Mouse (Mus musculus): ENCODE data around the gene Cd53.

- no peak for TF ChIP-seq CTCF (IDR thresholded peaks at IDR 0.05; ENCODE audit: insufficient read depth, low read depth, low read length)
- peak; percentile 37; the same call in 1 of the 2 replicates for TF ChIP-seq POLR2A (IDR thresholded peaks at IDR 0.05; ENCODE audit: insufficient read depth, low read depth, low read length)
Observed at GRCm38 (mm10) chr3:106722028-106722945, 67.7 kb downstream of the Cd53 start.
